Mouse (Mus musculus) intestine, embryonic 16.5 days (tissue): ENCODE results near the gene Myh9. TPM values are rescaled to one million over a fixed set of nuclear protein-coding genes. Genes with fewer than 3 reads are reported as not detected.

ENCODE experiments used
- ATAC-seq: fragments of 200-750 bp; cut with Nextera tagmentation; 2 replicates; pipeline ENCODE4 v1.8.0; 2017; ENCODE audit warnings: moderate TSS enrichment, moderate library complexity
- H3K27ac ChIP-seq: fragments of 300-500 bp; sonication (generic); 2 replicates; pipeline ENCODE4 v1.5.1; 2014; ENCODE audit warnings: mild to moderate bottlenecking, low read length
- H3K27me3 ChIP-seq: fragments of 300-500 bp; sonication (generic); replicated peaks from 2 replicates; pipeline ENCODE4 v1.6.1; 2014; ENCODE audit warnings: low read length, control low read depth, mixed read lengths; ENCODE audit not compliant: control insufficient read depth, insufficient read depth
- H3K36me3 ChIP-seq: fragments of 300-500 bp; sonication (generic); 2 replicates; pipeline ENCODE4 v1.6.1; 2014; ENCODE audit warnings: low read length, control low read depth; ENCODE audit not compliant: control insufficient read depth, insufficient read depth
- H3K4me1 ChIP-seq: fragments of 300-500 bp; sonication (generic); 2 replicates; pipeline ENCODE4 v1.6.1; 2014; ENCODE audit warnings: low read length, control low read depth, mixed read lengths; ENCODE audit not compliant: control insufficient read depth, insufficient read depth
- H3K4me2 ChIP-seq: fragments of 300-500 bp; sonication (generic); 2 replicates; pipeline ENCODE4 v1.6.1; 2014; ENCODE audit warnings: low read depth, low read length, control low read depth
- H3K4me3 ChIP-seq: fragments of 300-500 bp; sonication (generic); 2 replicates; pipeline ENCODE4 v1.5.1; 2014; ENCODE audit warnings: mild to moderate bottlenecking, low read length
- H3K9ac ChIP-seq: fragments of 300-500 bp; sonication (generic); 2 replicates; pipeline ENCODE4 v1.6.1; 2014; ENCODE audit warnings: low read depth, low read length
- H3K9me3 ChIP-seq: fragments of 300-500 bp; sonication (generic); 2 replicates; pipeline ENCODE4 v1.6.1; 2016; ENCODE audit warnings: low read length, control low read depth; ENCODE audit not compliant: control insufficient read depth
- WGBS: fragments of 180-500 bp; shearing (Covaris S2); extraction: QIAGEN DNeasy Blood & Tissue Kit; methylation state at CpG from one replicate; pipeline ENCODE4 v1.1.7; 2014; 5-methylcytosine and 5-hydroxymethylcytosine counted together
- polyA plus RNA-seq: library from polyadenylated mRNA; unstranded; fragments of >200 nt; fragmentation: Nextera tagmentation; extraction: Ambion mirVana; gene quantifications from 2 replicates; pipeline ENCODE4 v1.2.1, GENCODE M21; 2015

The Myh9 gene
- polyA plus RNA-seq, 1 experiment from 2014 or later: 39.1 TPM

GRCm38 (mm10) chr15:77840450-77841360 lies 1.3 kb downstream of the Myh9 start:
- Histone ChIP-seq H3K9ac (peak overlapping the region; percentile 99), H3K4me2 (peak overlapping the region; percentile 85), H3K36me3 (no peaks in the 10 kb centered on the region), H3K4me1 (peaks cover 32% of the 10 kb centered on the region), H3K9me3 (no peaks in the 10 kb centered on the region), H3K27me3 (no peaks in the 10 kb centered on the region), H3K4me3 (peak overlapping the region; percentile 98), H3K27ac (peak overlapping the region; percentile 98)
- no peak for ATAC-seq
- 3% methylated on average over 36 of the region's 36 CpGs for WGBS

GRCm38 (mm10) chr15:77839529-77840286 lies 2.3 kb downstream of the Myh9 start:
- Histone ChIP-seq H3K4me2 (peak overlapping the region; percentile 85), H3K36me3 (no peaks in the 10 kb centered on the region), H3K4me3 (peak overlapping the region; percentile 98), H3K9me3 (no peaks in the 10 kb centered on the region), H3K4me1 (peaks cover 42% of the 10 kb centered on the region), H3K27ac (peak overlapping the region; percentile 98), H3K27me3 (no peaks in the 10 kb centered on the region), H3K9ac (peak overlapping the region; percentile 99)
- 11% methylated on average over 10 of the region's 10 CpGs for WGBS
- peak; percentile 7; the same call in 1 of the 2 replicates for ATAC-seq

DNA sequence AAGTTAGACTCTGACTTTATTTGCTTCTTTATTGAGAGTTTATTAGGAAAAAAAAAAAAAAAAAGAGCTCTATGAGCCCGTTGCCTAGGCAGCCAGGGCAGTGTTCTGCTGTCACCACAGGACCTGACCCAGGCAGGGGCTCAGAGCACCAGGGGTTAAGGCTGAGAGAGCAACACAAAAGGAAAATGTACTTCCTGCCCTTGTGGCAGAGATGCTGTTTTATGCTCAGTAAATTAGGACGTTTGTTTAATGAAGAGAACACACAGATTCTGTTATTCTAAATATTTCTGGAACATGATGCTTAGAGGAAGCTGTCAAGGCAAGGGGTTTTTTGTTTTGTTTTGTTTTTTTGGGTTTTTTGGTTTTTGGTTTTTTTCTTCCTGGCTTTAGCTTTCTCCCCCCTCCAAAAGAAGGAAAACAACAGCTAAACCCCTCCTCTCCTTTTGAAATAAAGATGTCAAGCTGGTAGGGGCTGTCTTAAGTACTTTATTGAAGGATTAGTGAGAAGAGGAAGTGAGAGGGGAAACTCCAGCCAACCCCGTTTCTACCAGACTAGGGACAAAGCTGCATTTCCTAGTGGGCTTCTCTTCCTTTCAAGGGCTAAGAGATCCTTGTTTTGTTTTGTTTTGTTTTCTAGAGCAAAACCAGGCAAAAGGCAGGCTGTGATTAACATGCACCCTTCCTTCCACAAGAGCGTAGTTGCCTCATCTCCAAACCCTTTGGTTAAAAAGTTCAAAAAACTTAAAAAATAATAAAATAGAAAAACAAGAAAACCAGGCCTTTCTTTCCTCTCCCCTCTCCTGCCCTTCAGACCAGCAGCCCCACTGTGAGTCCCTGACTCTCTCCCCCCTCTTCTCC lies 3.2 kb downstream of the Myh9 start:
- ATAC-seq: no peak
- H3K4me1 ChIP-seq: peaks cover 51% of the 10 kb centered on the region
- H3K4me2 ChIP-seq: peak overlapping the region; percentile 85

GRCm38 (mm10) chr15:77837444-77838117 lies 4.4 kb downstream of the Myh9 start:
- WGBS: 65% methylated on average over 10 of the region's 10 CpGs
- Histone ChIP-seq H3K9ac (peak overlapping the region; percentile 21), H3K4me1 (peaks cover 61% of the 10 kb centered on the region), H3K27me3 (no peaks in the 10 kb centered on the region), H3K36me3 (no peaks in the 10 kb centered on the region), H3K27ac (peak overlapping the region; percentile 52), H3K4me3 (no peak overlapping the region), H3K9me3 (no peaks in the 10 kb centered on the region), H3K4me2 (peak overlapping the region; percentile 85)
- ATAC-seq: no peak

More for the DNA sequence above, 3.2 kb downstream of the Myh9 start:
- Histone ChIP-seq H3K27me3 (no peaks in the 10 kb centered on the region), H3K9ac (peak overlapping the region; percentile 99), H3K4me3 (peak overlapping the region; percentile 98), H3K36me3 (no peaks in the 10 kb centered on the region), H3K9me3 (no peaks in the 10 kb centered on the region), H3K27ac (peak overlapping the region; percentile 98)
- 20% methylated on average over 4 of the region's 4 CpGs for WGBS

DNA sequence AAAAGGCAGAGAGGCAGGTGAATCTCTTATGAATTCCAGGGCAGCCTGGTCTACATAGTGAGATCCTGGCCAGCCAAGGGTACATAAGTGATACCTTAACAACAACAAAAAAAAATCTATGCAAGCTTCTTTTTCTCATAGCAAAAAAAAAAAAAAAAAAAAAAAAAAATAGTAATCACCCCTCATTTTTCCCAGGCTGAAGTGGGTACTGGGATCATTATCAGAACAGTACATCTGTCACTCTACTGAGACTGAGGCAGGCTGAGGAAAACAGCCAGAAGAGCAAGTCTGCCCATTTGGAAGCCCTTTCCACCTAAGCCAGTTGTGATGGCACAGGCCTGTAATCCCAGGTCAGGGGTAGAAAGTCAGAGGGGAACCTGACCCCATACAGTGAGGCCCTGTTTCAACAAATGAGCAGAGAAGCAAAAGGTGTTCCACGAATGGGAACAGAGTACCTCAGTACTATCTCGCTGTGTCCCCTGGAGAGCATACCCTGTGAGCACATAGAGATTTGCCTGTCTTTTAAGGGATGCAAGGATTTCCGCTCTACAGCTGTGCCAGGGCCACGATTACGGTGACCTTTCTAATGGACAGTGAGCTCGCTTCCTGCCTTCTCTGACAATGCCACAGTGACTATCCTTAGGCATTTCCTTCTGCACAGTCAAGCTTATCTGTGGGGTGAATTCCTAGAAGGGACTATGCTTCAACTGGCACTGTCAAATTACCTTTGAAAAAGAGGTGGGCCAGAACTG lies 5.1 kb downstream of the Myh9 start:
- Histone ChIP-seq H3K27ac (peak overlapping the region; percentile 72), H3K4me3 (no peak overlapping the region), H3K4me1 (peaks cover 68% of the 10 kb centered on the region), H3K9me3 (no peaks in the 10 kb centered on the region), H3K4me2 (peak overlapping the region; percentile 85), H3K9ac (peak overlapping the region; percentile 55; the same call in 1 of the 2 replicates), H3K27me3 (no peaks in the 10 kb centered on the region), H3K36me3 (no peaks in the 10 kb centered on the region)
- 59% methylated on average over 6 of the region's 6 CpGs for WGBS
- no peak for ATAC-seq

- WGBS: 20% methylated on average over 9 of the region's 9 CpGs
- no peaks in the 10 kb centered on the region for H3K36me3 ChIP-seq
- peak overlapping the region; percentile 55 for H3K9ac ChIP-seq
- H3K4me2 ChIP-seq: peak overlapping the region; percentile 41
- H3K9me3 ChIP-seq: no peaks in the 10 kb centered on the region
- ATAC-seq: peak; percentile 45
- H3K4me3 ChIP-seq: peak overlapping the region; percentile 13; the same call in 1 of the 2 replicates
- peaks cover 76% of the 10 kb centered on the region for H3K4me1 ChIP-seq
- H3K27ac ChIP-seq: peak overlapping the region; percentile 72
- H3K27me3 ChIP-seq: no peaks in the 10 kb centered on the region
Observed at GRCm38 (mm10) chr15:77835930-77836653, 5.9 kb downstream of the Myh9 start.

DNA sequence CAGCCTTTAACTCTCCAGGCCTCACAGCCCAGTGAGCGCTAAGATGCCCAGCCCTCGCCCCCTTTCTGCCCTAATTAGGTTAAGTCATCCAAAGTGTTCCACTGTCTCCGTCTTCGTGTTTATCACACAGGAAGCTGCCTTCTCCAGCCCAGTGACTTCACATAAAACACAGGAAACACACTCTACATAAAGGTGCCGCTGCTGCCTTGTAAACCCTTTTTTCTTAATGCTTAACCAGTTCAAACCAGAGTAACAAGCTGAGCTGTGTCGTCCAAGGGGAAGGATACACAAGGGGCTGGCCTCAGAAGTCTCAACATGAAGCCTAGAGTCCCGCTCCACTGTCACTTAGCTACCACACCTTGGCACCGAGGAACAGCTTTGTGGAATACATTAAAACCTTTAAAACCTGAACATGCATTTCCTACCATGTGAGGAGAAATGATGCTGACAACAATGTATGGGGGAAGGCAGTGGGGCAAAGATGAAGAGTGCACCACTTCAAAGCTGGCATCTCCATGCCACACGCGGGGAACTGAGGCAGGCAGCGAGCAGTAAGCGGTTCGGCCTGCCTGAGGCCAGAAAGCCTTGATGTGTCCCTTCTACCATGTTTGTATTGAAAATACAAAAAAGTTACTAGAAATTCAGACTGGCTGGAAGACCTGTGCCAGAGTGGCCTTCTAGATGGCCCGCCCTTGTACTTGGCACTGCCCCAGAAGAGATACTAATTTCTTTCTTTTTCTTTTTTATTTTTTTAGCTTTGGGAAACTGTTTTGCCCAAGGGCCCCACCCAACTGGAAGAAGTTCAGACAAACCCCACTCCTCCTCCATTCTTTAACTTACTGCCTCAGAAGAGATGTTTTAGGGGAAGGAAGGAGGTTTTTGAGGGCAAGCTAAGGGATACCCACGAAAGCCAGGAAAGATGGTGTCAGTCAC lies 7.4 kb downstream of the Myh9 start:
- 0 out of 2 replicates have a peak overlapping the region, but pooled peaks have one; percentile 16 for H3K4me2 ChIP-seq
- no peak overlapping the region for H3K4me3 ChIP-seq
- peaks cover 89% of the 10 kb centered on the region for H3K4me1 ChIP-seq
- 69% methylated on average over 15 of the region's 15 CpGs for WGBS
- no peak for ATAC-seq
- H3K27ac ChIP-seq: peak overlapping the region; percentile 88
- H3K9ac ChIP-seq: peak overlapping the region; percentile 4; the same call in 1 of the 2 replicates
- H3K36me3 ChIP-seq: no peaks in the 10 kb centered on the region; the same call in 1 of the 2 replicates
- no peaks in the 10 kb centered on the region for H3K27me3 ChIP-seq
- H3K9me3 ChIP-seq: no peaks in the 10 kb centered on the region
